Mouse (Mus musculus) C2C12 (cell line): ENCODE data around the gene Catip.

Experiments
- CEBPB ChIP-seq: IDR thresholded peaks from one replicate; pipeline ENCODE4 v1.6.1; 2011; ENCODE audit warnings: low read depth, mild to moderate bottlenecking, control low read depth, moderate library complexity
- CTCF ChIP-seq: IDR thresholded peaks from one replicate; pipeline ENCODE4 v1.5.1; 2011; ENCODE audit not compliant: control insufficient read depth, insufficient read depth, insufficient read length
- MAX ChIP-seq: IDR thresholded peaks from one replicate; pipeline ENCODE4 v1.6.1; 2011; ENCODE audit warnings: mild to moderate bottlenecking, control low read depth
- MYOD1 ChIP-seq: IDR thresholded peaks from one replicate; pipeline ENCODE4 v1.6.1; 2011; ENCODE audit warnings: low read depth; ENCODE audit not compliant: control insufficient read depth, insufficient read length
- USF1 ChIP-seq: IDR thresholded peaks from one replicate; pipeline ENCODE4 v1.6.1; 2011; ENCODE audit warnings: low read depth, mild to moderate bottlenecking, control low read depth, moderate library complexity

GRCm38 (mm10) chr1:74331046-74331681 is 30.7 kb upstream of the Catip start:
- no peak for TF ChIP-seq CTCF
- TF ChIP-seq USF1: no peak
- no peak for TF ChIP-seq MYOD1
- no peak for TF ChIP-seq CEBPB
- no peak for TF ChIP-seq MAX
